Mouse (Mus musculus): ENCODE data around the gene Src.

GRCm38 (mm10) chr2:157397376-157397775 lies 20.9 kb upstream of the Src start:
- TF ChIP-seq ZNF384 (IDR thresholded peaks at IDR 0.05; ENCODE audit: low read depth, low read length) (no peak), HCFC1 (IDR thresholded peaks at IDR 0.05; ENCODE audit: borderline replicate concordance, insufficient read depth, low read length) (no peak), CHD2 (IDR thresholded peaks at IDR 0.05; ENCODE audit: low read depth, low read length) (no peak), ZC3H11A (IDR thresholded peaks at IDR 0.05; ENCODE audit: borderline replicate concordance, low read depth, low read length) (no peak), MAFK (IDR thresholded peaks at IDR 0.05; ENCODE audit: insufficient read depth, low read depth, low read length) (no peak)
